Mouse (Mus musculus) hindbrain, embryonic 16.5 days (tissue): ENCODE data around the gene St7. TPM values are rescaled to one million over a fixed set of nuclear protein-coding genes. Genes with fewer than 3 reads are reported as not detected.

Source experiments
- ATAC-seq: fragments of 200-750 bp; cut with Nextera tagmentation; 2 replicates; pipeline ENCODE4 v1.8.0; 2017; ENCODE audit warnings: moderate TSS enrichment, moderate library complexity
- H3K27ac ChIP-seq: fragments of 300-500 bp; sonication (generic); 2 replicates; pipeline ENCODE4 v1.5.1; 2014; ENCODE audit warnings: low read depth, mild to moderate bottlenecking, control low read depth, low read length, moderate library complexity
- H3K27me3 ChIP-seq: fragments of 300-500 bp; sonication (generic); replicated peaks from 2 replicates; pipeline ENCODE4 v1.6.1; 2014; ENCODE audit warnings: low read length; ENCODE audit not compliant: control insufficient read depth, insufficient read depth
- H3K36me3 ChIP-seq: fragments of 300-500 bp; sonication (generic); 2 replicates; pipeline ENCODE4 v1.6.1; 2014; ENCODE audit warnings: mild to moderate bottlenecking, low read length, moderate library complexity, mixed read lengths; ENCODE audit not compliant: control insufficient read depth, insufficient read depth
- H3K4me1 ChIP-seq: fragments of 300-500 bp; sonication (generic); 2 replicates; pipeline ENCODE4 v1.6.1; 2014; ENCODE audit warnings: low read depth, low read length; ENCODE audit not compliant: control insufficient read depth, insufficient read depth
- H3K4me2 ChIP-seq: fragments of 300-500 bp; sonication (generic); 2 replicates; pipeline ENCODE4 v1.6.1; 2014; ENCODE audit warnings: mild to moderate bottlenecking, low read length, control low read depth, moderate library complexity
- H3K4me3 ChIP-seq: fragments of 300-500 bp; sonication (generic); 2 replicates; pipeline ENCODE4 v1.5.1; 2014; ENCODE audit warnings: mild to moderate bottlenecking, low read length, control low read depth, moderate library complexity
- H3K9ac ChIP-seq: fragments of 300-500 bp; sonication (generic); 2 replicates; pipeline ENCODE4 v1.6.1; 2014; ENCODE audit warnings: low read depth, mild to moderate bottlenecking, control low read depth, low read length, moderate library complexity
- H3K9me3 ChIP-seq: fragments of 300-500 bp; sonication (generic); 2 replicates; pipeline ENCODE4 v1.6.1; 2014; ENCODE audit warnings: mild to moderate bottlenecking, low read length, moderate library complexity; ENCODE audit not compliant: control insufficient read depth
- WGBS: fragments of 180-500 bp; shearing (Covaris S2); extraction: QIAGEN DNeasy Blood & Tissue Kit; methylation state at CpG from one replicate; pipeline ENCODE4 v1.1.7; 2014; 5-methylcytosine and 5-hydroxymethylcytosine counted together
- polyA plus RNA-seq: library from polyadenylated mRNA; unstranded; fragments of >200 nt; fragmentation: Nextera tagmentation; extraction: Ambion mirVana; gene quantifications from 2 replicates; pipeline ENCODE4 v1.2.1, GENCODE M21; 2015

St7 gene
- polyA plus RNA-seq, 1 experiment from 2014 or later: 50.8 TPM

- Histone ChIP-seq H3K9ac (no peak overlapping the region), H3K27ac (no peak overlapping the region), H3K4me1 (no peaks in the 10 kb centered on the region), H3K36me3 (no peaks in the 10 kb centered on the region), H3K4me3 (no peak overlapping the region), H3K27me3 (no peaks in the 10 kb centered on the region), H3K9me3 (no peaks in the 10 kb centered on the region), H3K4me2 (no peak overlapping the region)
- 84% methylated on average over 9 of the region's 9 CpGs for WGBS
- ATAC-seq: no peak
Measured at GRCm38 (mm10) chr6:17727891-17728790, 35.4 kb downstream of the St7 start.

- Histone ChIP-seq H3K4me1 (no peaks in the 10 kb centered on the region), H3K36me3 (no peaks in the 10 kb centered on the region), H3K4me3 (no peak overlapping the region), H3K27me3 (no peaks in the 10 kb centered on the region), H3K27ac (no peak overlapping the region), H3K9ac (no peak overlapping the region), H3K4me2 (no peak overlapping the region), H3K9me3 (no peaks in the 10 kb centered on the region)
- ATAC-seq: no peak
- WGBS: 85% methylated on average over 6 of the region's 6 CpGs
Measured at GRCm38 (mm10) chr6:17730122-17730521, 37.4 kb downstream of the St7 start.

DNA sequence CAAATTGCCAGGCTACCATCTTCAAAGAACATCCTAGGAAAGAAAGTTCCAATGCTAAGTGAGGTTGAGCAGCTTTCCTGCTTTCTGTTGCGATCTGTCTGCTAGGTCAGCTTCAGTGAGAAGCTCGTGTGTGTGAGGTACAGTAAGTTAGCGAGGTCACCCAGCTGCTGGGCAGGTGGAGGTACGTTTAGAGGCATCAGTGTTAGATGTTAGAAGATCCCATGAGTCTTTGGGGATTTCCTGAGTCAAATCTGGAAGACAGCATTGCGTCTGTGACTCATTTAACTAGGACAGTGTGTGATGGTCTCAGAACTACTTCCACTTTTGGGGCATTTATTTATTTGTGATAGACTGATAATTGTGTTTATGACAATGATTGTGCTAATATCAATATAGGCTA is 39.0 kb downstream of the St7 start:
- Histone ChIP-seq H3K27me3 (no peaks in the 10 kb centered on the region), H3K4me1 (no peaks in the 10 kb centered on the region), H3K27ac (no peak overlapping the region), H3K9me3 (no peaks in the 10 kb centered on the region), H3K4me3 (no peak overlapping the region), H3K9ac (no peak overlapping the region), H3K36me3 (no peaks in the 10 kb centered on the region), H3K4me2 (no peak overlapping the region)
- no peak for ATAC-seq
- WGBS: 80% methylated on average over 5 of the region's 5 CpGs

GRCm38 (mm10) chr6:17733951-17734411 is 41.2 kb downstream of the St7 start:
- Histone ChIP-seq H3K4me2 (no peak overlapping the region), H3K36me3 (no peaks in the 10 kb centered on the region), H3K9me3 (no peaks in the 10 kb centered on the region), H3K27ac (no peak overlapping the region), H3K27me3 (no peaks in the 10 kb centered on the region), H3K9ac (no peak overlapping the region), H3K4me3 (no peak overlapping the region), H3K4me1 (no peaks in the 10 kb centered on the region)
- WGBS: 87% methylated on average over 8 of the region's 8 CpGs
- no peak for ATAC-seq

DNA sequence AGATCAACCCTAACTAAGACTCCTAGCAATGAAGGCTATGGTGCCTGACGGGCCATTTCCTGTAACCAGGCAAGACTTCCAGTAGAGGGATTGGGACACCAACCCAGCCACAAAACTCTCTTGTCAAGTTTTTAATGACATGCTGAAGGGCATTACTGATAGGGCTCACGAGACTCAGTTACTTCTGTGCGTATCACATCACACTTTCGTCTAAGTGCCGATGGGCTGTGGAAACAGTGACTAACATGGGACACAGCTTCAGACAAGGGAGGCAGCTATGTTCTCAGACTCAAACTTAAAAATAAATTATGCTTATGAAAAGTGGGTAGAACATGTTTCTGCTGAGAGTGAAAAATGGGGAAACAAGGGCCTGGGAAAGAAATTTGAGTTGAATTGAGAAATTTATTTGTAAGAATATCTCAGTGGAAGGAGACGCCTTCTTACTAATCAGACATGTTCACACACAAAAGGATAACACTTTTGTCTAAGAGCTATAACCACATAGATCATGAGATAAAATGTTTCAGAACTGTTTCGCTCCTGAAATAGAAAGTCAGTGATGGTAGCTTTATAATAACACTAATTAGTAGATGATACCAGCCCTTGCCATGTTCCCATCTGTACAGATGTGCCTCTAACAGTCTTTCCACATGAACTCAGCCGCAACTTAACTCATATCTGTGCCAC is 44.7 kb downstream of the St7 start:
- WGBS: 92% methylated on average over 8 of the region's 8 CpGs
- no peak overlapping the region for H3K4me3 ChIP-seq

GRCm38 (mm10) chr6:17740128-17740527 is 47.4 kb downstream of the St7 start:
- 96% methylated on average over 1 of the region's 1 CpGs for WGBS
- H3K27ac ChIP-seq: no peak overlapping the region
- no peaks in the 10 kb centered on the region for H3K36me3 ChIP-seq
- H3K4me2 ChIP-seq: no peak overlapping the region
- H3K27me3 ChIP-seq: no peaks in the 10 kb centered on the region
- H3K4me1 ChIP-seq: no peaks in the 10 kb centered on the region
- H3K9ac ChIP-seq: no peak overlapping the region
- H3K4me3 ChIP-seq: no peak overlapping the region
- ATAC-seq: no peak
- H3K9me3 ChIP-seq: no peaks in the 10 kb centered on the region

More for the DNA sequence above, 44.7 kb downstream of the St7 start:
- Histone ChIP-seq H3K36me3 (no peaks in the 10 kb centered on the region), H3K27me3 (no peaks in the 10 kb centered on the region), H3K9me3 (no peaks in the 10 kb centered on the region), H3K27ac (no peak overlapping the region), H3K4me1 (no peaks in the 10 kb centered on the region), H3K4me2 (no peak overlapping the region), H3K9ac (no peak overlapping the region)
- ATAC-seq: no peak

- WGBS: 86% methylated on average over 6 of the region's 6 CpGs
- Histone ChIP-seq H3K9me3 (no peaks in the 10 kb centered on the region), H3K9ac (no peak overlapping the region), H3K27me3 (no peaks in the 10 kb centered on the region), H3K27ac (no peak overlapping the region), H3K4me3 (no peak overlapping the region), H3K4me1 (no peaks in the 10 kb centered on the region), H3K36me3 (no peaks in the 10 kb centered on the region), H3K4me2 (no peak overlapping the region)
- ATAC-seq: no peak
Measured at GRCm38 (mm10) chr6:17741639-17742038, 48.9 kb downstream of the St7 start.

GRCm38 (mm10) chr6:17742209-17742608 is 49.5 kb downstream of the St7 start:
- Histone ChIP-seq H3K9ac (no peak overlapping the region), H3K9me3 (no peaks in the 10 kb centered on the region), H3K36me3 (no peaks in the 10 kb centered on the region), H3K4me2 (no peak overlapping the region), H3K27me3 (no peaks in the 10 kb centered on the region), H3K4me1 (no peaks in the 10 kb centered on the region), H3K27ac (no peak overlapping the region), H3K4me3 (no peak overlapping the region)
- no peak for ATAC-seq
- WGBS: 93% methylated on average over 4 of the region's 4 CpGs

GRCm38 (mm10) chr6:17743325-17743724 is 50.6 kb downstream of the St7 start:
- H3K4me1 ChIP-seq: no peaks in the 10 kb centered on the region
- no peaks in the 10 kb centered on the region for H3K27me3 ChIP-seq
- no peak overlapping the region for H3K9ac ChIP-seq
- no peaks in the 10 kb centered on the region for H3K9me3 ChIP-seq
- 92% methylated on average over 4 of the region's 4 CpGs for WGBS
- no peak for ATAC-seq
- no peak overlapping the region for H3K4me2 ChIP-seq
- no peak overlapping the region for H3K27ac ChIP-seq
- H3K36me3 ChIP-seq: no peaks in the 10 kb centered on the region
- H3K4me3 ChIP-seq: no peak overlapping the region
